Mouse (Mus musculus) heart, embryonic 16.5 days (tissue): ENCODE data around the gene Dip2b. TPM values are rescaled to one million over a fixed set of nuclear protein-coding genes. Genes with fewer than 3 reads are reported as not detected.
A peak's percentile ranks its signal among the peaks of the same experiment; 100 is the strongest.

Experiments used
- ATAC-seq: fragments of 200-750 bp; cut with Nextera tagmentation; replicated peaks from 2 replicates; pipeline ENCODE4 v1.8.0; 2017; ENCODE audit warnings: moderate number of reproducible peaks; ENCODE audit not compliant: insufficient read depth, low FRiP score; ENCODE audit errors: extremely low read depth
- H3K27ac ChIP-seq: fragments of 300-500 bp; sonication (generic); 2 replicates; pipeline ENCODE4 v1.5.1; 2014; ENCODE audit warnings: mild to moderate bottlenecking, low read length, control low read depth, moderate library complexity
- H3K27me3 ChIP-seq: fragments of 300-500 bp; sonication (generic); 2 replicates; pipeline ENCODE4 v1.6.1; 2014; ENCODE audit warnings: low read length, mixed read lengths; ENCODE audit not compliant: control insufficient read depth, insufficient read depth
- H3K36me3 ChIP-seq: fragments of 300-500 bp; sonication (generic); 2 replicates; pipeline ENCODE4 v1.6.1; 2014; ENCODE audit not compliant: control insufficient read depth, insufficient read depth
- H3K4me1 ChIP-seq: fragments of 300-500 bp; sonication (generic); 2 replicates; pipeline ENCODE4 v1.6.1; 2014; ENCODE audit warnings: low read length, mixed read lengths; ENCODE audit not compliant: control insufficient read depth, insufficient read depth
- H3K4me2 ChIP-seq: fragments of 300-500 bp; sonication (generic); 2 replicates; pipeline ENCODE4 v1.6.1; 2014; ENCODE audit warnings: low read depth, mild to moderate bottlenecking, control low read depth, low read length
- H3K4me3 ChIP-seq: fragments of 300-500 bp; sonication (generic); 2 replicates; pipeline ENCODE4 v1.5.1; 2014; ENCODE audit warnings: mild to moderate bottlenecking, control low read depth, low read length
- H3K9ac ChIP-seq: fragments of 300-500 bp; sonication (generic); 2 replicates; pipeline ENCODE4 v1.6.1; 2014; ENCODE audit warnings: low read length, control low read depth
- H3K9me3 ChIP-seq: fragments of 300-500 bp; sonication (generic); replicated peaks from 2 replicates; pipeline ENCODE4 v1.6.1; 2016; ENCODE audit warnings: low read length; ENCODE audit not compliant: control insufficient read depth
- WGBS: fragments of 180-500 bp; shearing (Covaris S2); extraction: QIAGEN DNeasy Blood & Tissue Kit; methylation state at CpG from one replicate; pipeline ENCODE4 v1.1.7; 2014; 5-methylcytosine and 5-hydroxymethylcytosine counted together
- polyA plus RNA-seq: library from polyadenylated mRNA; unstranded; fragments of >200 nt; fragmentation: Nextera tagmentation; extraction: Ambion mirVana; gene quantifications from 2 replicates; pipeline ENCODE4 v1.2.1, GENCODE M21; 2015

The Dip2b gene
- polyA plus RNA-seq, 1 experiment from 2014 or later = 14.1 TPM

- WGBS = 63% methylated on average over 11 of the region's 11 CpGs
- Histone ChIP-seq H3K4me1 (peaks cover 42% of the 10 kb centered on the region), H3K9ac (peak overlapping the region; percentile 59), H3K36me3 (peaks cover 28% of the 10 kb centered on the region), H3K4me2 (peak overlapping the region; percentile 68), H3K27me3 (no peaks in the 10 kb centered on the region), H3K4me3 (peak overlapping the region; percentile 37), H3K9me3 (no peaks in the 10 kb centered on the region), H3K27ac (peak overlapping the region; percentile 100)
- ATAC-seq = peak; percentile 86
These were observed 160.7 kb downstream of the Dip2b start for GRCm38 (mm10) chr15:100198983-100199745.

GRCm38 (mm10) chr15:100199790-100200189 lies 161.3 kb downstream of the Dip2b start:
- no peaks in the 10 kb centered on the region for H3K9me3 ChIP-seq
- ATAC-seq = peak; percentile 86
- 19% methylated on average over 3 of the region's 3 CpGs for WGBS
- peak overlapping the region; percentile 52; the same call in 1 of the 2 replicates for H3K9ac ChIP-seq
- H3K4me2 ChIP-seq = peak overlapping the region; percentile 68
- H3K4me3 ChIP-seq = peak overlapping the region; percentile 37
- peak overlapping the region; percentile 100 for H3K27ac ChIP-seq
- peaks cover 29% of the 10 kb centered on the region for H3K36me3 ChIP-seq
- H3K27me3 ChIP-seq = no peaks in the 10 kb centered on the region
- H3K4me1 ChIP-seq = peaks cover 47% of the 10 kb centered on the region

- 43% methylated on average over 3 of the region's 3 CpGs for WGBS
- H3K4me2 ChIP-seq = peak overlapping the region; percentile 43
- H3K4me1 ChIP-seq = peaks cover 50% of the 10 kb centered on the region
- H3K4me3 ChIP-seq = peak overlapping the region; percentile 16; the same call in 1 of the 2 replicates
- H3K9ac ChIP-seq = peak overlapping the region; percentile 53
- no peaks in the 10 kb centered on the region for H3K27me3 ChIP-seq
- H3K9me3 ChIP-seq = no peaks in the 10 kb centered on the region
- H3K36me3 ChIP-seq = peaks cover 28% of the 10 kb centered on the region
- ATAC-seq = 0 out of 2 replicates have a peak, but pooled peaks have one; percentile 6
- H3K27ac ChIP-seq = peak overlapping the region; percentile 89
These were observed 163.3 kb downstream of the Dip2b start for GRCm38 (mm10) chr15:100201806-100202205.

- no peaks in the 10 kb centered on the region for H3K9me3 ChIP-seq
- ATAC-seq = no peak
- H3K36me3 ChIP-seq = peaks cover 35% of the 10 kb centered on the region
- 56% methylated on average over 4 of the region's 4 CpGs for WGBS
- peak overlapping the region; percentile 89 for H3K27ac ChIP-seq
- H3K9ac ChIP-seq = peak overlapping the region; percentile 53
- peak overlapping the region; percentile 43 for H3K4me2 ChIP-seq
- peak overlapping the region; percentile 16; the same call in 1 of the 2 replicates for H3K4me3 ChIP-seq
- no peaks in the 10 kb centered on the region for H3K27me3 ChIP-seq
- peaks cover 50% of the 10 kb centered on the region for H3K4me1 ChIP-seq
These were observed 164.1 kb downstream of the Dip2b start for GRCm38 (mm10) chr15:100202431-100203015.

GRCm38 (mm10) chr15:100204574-100204973 lies 166.1 kb downstream of the Dip2b start:
- H3K27me3 ChIP-seq = no peaks in the 10 kb centered on the region
- WGBS = 80% methylated on average over 1 of the region's 1 CpGs
- H3K4me1 ChIP-seq = peaks cover 41% of the 10 kb centered on the region
- 0 out of 2 replicates have a peak overlapping the region, but pooled peaks have one; percentile 12 for H3K4me2 ChIP-seq
- H3K4me3 ChIP-seq = no peak overlapping the region
- no peak for ATAC-seq
- H3K36me3 ChIP-seq = peaks cover 46% of the 10 kb centered on the region
- no peaks in the 10 kb centered on the region for H3K9me3 ChIP-seq
- H3K27ac ChIP-seq = peak overlapping the region; percentile 56
- H3K9ac ChIP-seq = no peak overlapping the region

- 89% methylated on average over 3 of the region's 3 CpGs for WGBS
- Histone ChIP-seq H3K4me3 (no peak overlapping the region), H3K4me1 (no peaks in the 10 kb centered on the region; the same call in 1 of the 2 replicates), H3K27me3 (no peaks in the 10 kb centered on the region), H3K27ac (no peak overlapping the region), H3K36me3 (peaks cover 73% of the 10 kb centered on the region), H3K9ac (no peak overlapping the region), H3K4me2 (no peak overlapping the region), H3K9me3 (no peaks in the 10 kb centered on the region)
- ATAC-seq = no peak
These were observed 171.5 kb downstream of the Dip2b start for GRCm38 (mm10) chr15:100210013-100210412.

GRCm38 (mm10) chr15:100213339-100213738 lies 174.9 kb downstream of the Dip2b start:
- Histone ChIP-seq H3K9me3 (no peaks in the 10 kb centered on the region), H3K36me3 (peaks cover 61% of the 10 kb centered on the region), H3K4me3 (no peak overlapping the region), H3K27ac (no peak overlapping the region), H3K4me1 (no peaks in the 10 kb centered on the region), H3K27me3 (no peaks in the 10 kb centered on the region), H3K9ac (no peak overlapping the region), H3K4me2 (no peak overlapping the region)
- 90% methylated on average over 2 of the region's 2 CpGs for WGBS
- no peak for ATAC-seq

GRCm38 (mm10) chr15:100215092-100215491 lies 176.6 kb downstream of the Dip2b start:
- no peak overlapping the region for H3K4me2 ChIP-seq
- WGBS = 90% methylated on average over 11 of the region's 11 CpGs
- H3K27me3 ChIP-seq = no peaks in the 10 kb centered on the region
- no peak for ATAC-seq
- H3K4me1 ChIP-seq = no peaks in the 10 kb centered on the region
- H3K9me3 ChIP-seq = no peaks in the 10 kb centered on the region
- no peak overlapping the region for H3K4me3 ChIP-seq
- no peak overlapping the region for H3K27ac ChIP-seq
- no peak overlapping the region for H3K9ac ChIP-seq
- H3K36me3 ChIP-seq = peaks cover 47% of the 10 kb centered on the region

GRCm38 (mm10) chr15:100216173-100216572 lies 177.7 kb downstream of the Dip2b start:
- Histone ChIP-seq H3K27ac (no peak overlapping the region), H3K9me3 (no peaks in the 10 kb centered on the region), H3K9ac (no peak overlapping the region), H3K4me3 (no peak overlapping the region), H3K27me3 (no peaks in the 10 kb centered on the region), H3K36me3 (peaks cover 37% of the 10 kb centered on the region), H3K4me2 (no peak overlapping the region), H3K4me1 (no peaks in the 10 kb centered on the region)
- ATAC-seq = no peak
- 86% methylated on average over 9 of the region's 9 CpGs for WGBS
